Mouse (Mus musculus): Measurements from ENCODE around the gene Stt3b. TPM values are rescaled to one million over a fixed set of nuclear protein-coding genes. Genes with fewer than 3 reads are reported as not detected.
"Not testable (repeated sequence)": the region's sequence is repeated elsewhere in the genome, so short reads cannot be mapped to it uniquely, and the experiment has no call there.

Gene Stt3b
- total and polyA plus RNA-seq, 2 experiments from 2014 or later: 66.0 to 111 TPM

DNA sequence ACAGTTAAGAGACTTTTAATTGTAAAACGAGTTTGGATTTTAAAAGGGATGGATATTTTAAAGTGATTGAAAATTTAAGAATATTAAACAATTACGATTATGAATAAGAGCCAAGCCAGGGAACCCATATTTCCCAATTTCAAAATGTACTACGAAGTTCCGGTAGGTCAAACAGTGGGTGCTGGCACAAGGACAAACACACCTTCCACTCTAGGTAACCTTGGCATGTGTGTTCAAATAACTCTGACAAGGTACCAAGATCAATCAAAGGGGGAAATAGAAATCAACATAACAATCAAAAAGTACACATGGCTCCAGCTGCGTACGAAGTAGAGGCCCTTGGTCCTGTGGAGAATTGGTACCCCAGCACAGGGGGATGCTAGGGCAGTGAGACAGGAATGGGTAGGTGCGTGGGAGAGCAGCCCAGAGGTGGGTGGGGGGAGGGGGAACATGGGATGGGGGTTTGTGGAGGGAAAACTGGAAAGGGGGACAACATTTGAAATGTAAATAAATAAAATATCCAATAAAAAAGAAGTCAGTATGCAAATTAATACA lies 37.0 kb downstream of the Stt3b start:
- DNase-seq (ENCODE audit: low spot score) (no peak), ATAC-seq (no peak)
- Histone ChIP-seq H3K27me3 (ENCODE audit: insufficient read depth, low read length) (no peaks in the 10 kb centered on the region), H3K9ac (replicated peaks; ENCODE audit: low read length) (no peak overlapping the region), H3K4me1 (ENCODE audit: insufficient read depth, low read length) (no peaks in the 10 kb centered on the region), H3K4me2 (ENCODE audit: low read depth, low read length) (no peak overlapping the region), H3K4me3 (ENCODE audit: low read length) (no peak overlapping the region), H3K9me3 (ENCODE audit: low read length) (no peaks in the 10 kb centered on the region), H3K36me3 (ENCODE audit: insufficient read depth, low read length) (peaks cover 15% of the 10 kb centered on the region; the same call in 1 of the 2 replicates), H3K27ac (no peak overlapping the region)
- no peak for TF ChIP-seq CTCF (IDR thresholded peaks at IDR 0.05; ENCODE audit: low read depth)
- 93% methylated on average over 7 of the region's 7 CpGs for WGBS

DNA sequence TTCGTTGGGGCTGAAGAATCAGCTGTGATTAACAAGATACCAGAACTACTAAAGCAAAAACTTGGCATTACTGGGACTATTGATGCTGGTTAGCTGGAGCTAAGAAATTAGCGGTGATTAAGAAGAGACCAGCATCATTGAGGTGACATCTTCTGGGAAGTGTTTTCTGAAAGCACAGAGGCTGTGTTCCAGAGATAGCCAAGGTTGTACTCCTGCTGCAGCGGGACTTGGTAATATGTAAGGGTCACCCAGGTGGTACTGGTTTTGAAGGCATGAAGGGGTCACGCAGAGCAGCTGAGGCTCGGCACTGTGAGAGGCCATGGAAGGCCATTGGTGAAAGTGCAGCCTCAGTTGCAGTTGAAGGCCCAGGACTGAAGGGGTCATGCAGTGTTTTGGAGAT lies 37.8 kb downstream of the Stt3b start:
- not testable (repeated sequence) for H3K9me3 ChIP-seq (ENCODE audit: low read length); H3K4me2 ChIP-seq (ENCODE audit: low read depth, low read length); DNase-seq (ENCODE audit: low spot score); H3K27ac ChIP-seq; H3K4me1 ChIP-seq (ENCODE audit: insufficient read depth, low read length); H3K4me3 ChIP-seq (ENCODE audit: low read length); H3K27me3 ChIP-seq (ENCODE audit: insufficient read depth, low read length); H3K9ac ChIP-seq (replicated peaks; ENCODE audit: low read length); ATAC-seq
- H3K36me3 ChIP-seq (ENCODE audit: insufficient read depth, low read length): peaks cover 15% of the 10 kb centered on the region; the same call in 1 of the 2 replicates
- WGBS: 89% methylated on average over 2 of the region's 5 CpGs

- Histone ChIP-seq H3K4me1 (ENCODE audit: insufficient read depth, low read length) (no peaks in the 10 kb centered on the region), H3K4me2 (ENCODE audit: low read depth, low read length) (no peak overlapping the region), H3K9me3 (ENCODE audit: low read length) (no peaks in the 10 kb centered on the region), H3K27me3 (ENCODE audit: insufficient read depth, low read length) (no peaks in the 10 kb centered on the region), H3K9ac (replicated peaks; ENCODE audit: low read length) (no peak overlapping the region), H3K27ac (no peak overlapping the region), H3K4me3 (ENCODE audit: low read length) (no peak overlapping the region), H3K36me3 (ENCODE audit: insufficient read depth, low read length) (peaks cover 12% of the 10 kb centered on the region; the same call in 1 of the 2 replicates)
- TF ChIP-seq CTCF (IDR thresholded peaks at IDR 0.05; ENCODE audit: low read depth): no peak
- 88% methylated on average over 3 of the region's 3 CpGs for WGBS
- ATAC-seq (no peak), DNase-seq (ENCODE audit: low spot score) (no peak)
Measured at GRCm38 (mm10) chr9:115271556-115271955, 38.7 kb downstream of the Stt3b start.

DNA sequence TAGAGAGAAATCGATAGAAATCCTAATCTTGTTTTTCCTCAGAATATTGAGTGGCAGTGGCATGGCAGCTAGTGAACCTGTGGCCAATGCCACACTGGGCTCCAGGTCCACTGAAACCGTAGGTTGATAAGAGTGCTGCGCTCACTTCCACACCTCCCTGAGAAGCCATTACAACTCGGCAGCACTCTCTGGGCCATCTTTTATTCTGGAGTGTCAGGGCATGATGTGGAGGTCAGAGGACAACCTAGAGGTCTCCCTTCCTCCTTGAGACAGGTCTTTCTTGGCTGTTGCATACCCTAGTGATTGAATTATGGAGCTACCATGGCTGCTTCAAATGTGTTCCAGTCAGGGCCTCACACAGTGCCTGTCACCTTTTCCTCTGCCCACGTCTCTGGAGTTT lies 48.3 kb downstream of the Stt3b start:
- H3K9ac ChIP-seq (replicated peaks; ENCODE audit: low read length): no peak overlapping the region
- H3K4me1 ChIP-seq (ENCODE audit: insufficient read depth, low read length): no peaks in the 10 kb centered on the region
- H3K27me3 ChIP-seq (ENCODE audit: insufficient read depth, low read length): no peaks in the 10 kb centered on the region
- no peak overlapping the region for H3K4me2 ChIP-seq (ENCODE audit: low read depth, low read length)
- no peak for TF ChIP-seq CTCF (IDR thresholded peaks at IDR 0.05; ENCODE audit: low read depth)
- peaks cover 7% of the 10 kb centered on the region; the same call in 1 of the 2 replicates for H3K36me3 ChIP-seq (ENCODE audit: insufficient read depth, low read length)
- WGBS: 77% methylated on average over 5 of the region's 5 CpGs
- DNase-seq (ENCODE audit: low spot score) (no peak), ATAC-seq (no peak)
- no peaks in the 10 kb centered on the region for H3K9me3 ChIP-seq (ENCODE audit: low read length)
- H3K27ac ChIP-seq: no peak overlapping the region
- no peak overlapping the region for H3K4me3 ChIP-seq (ENCODE audit: low read length)

- peaks cover 9% of the 10 kb centered on the region; the same call in 1 of the 2 replicates for H3K36me3 ChIP-seq (ENCODE audit: insufficient read depth, low read length)
- ATAC-seq (peak; percentile 49; the same call in 1 of the 2 replicates), DNase-seq (ENCODE audit: low spot score) (peak; percentile 80)
- H3K27me3 ChIP-seq (ENCODE audit: insufficient read depth, low read length): no peaks in the 10 kb centered on the region
- no peak overlapping the region for H3K4me3 ChIP-seq (ENCODE audit: low read length)
- WGBS: 55% methylated on average over 8 of the region's 8 CpGs
- peak; percentile 77 for TF ChIP-seq CTCF (IDR thresholded peaks at IDR 0.05; ENCODE audit: low read depth)
- H3K27ac ChIP-seq: no peak overlapping the region
- no peak overlapping the region for H3K4me2 ChIP-seq (ENCODE audit: low read depth, low read length)
- H3K9me3 ChIP-seq (ENCODE audit: low read length): no peaks in the 10 kb centered on the region
- no peaks in the 10 kb centered on the region for H3K4me1 ChIP-seq (ENCODE audit: insufficient read depth, low read length)
- no peak overlapping the region for H3K9ac ChIP-seq (replicated peaks; ENCODE audit: low read length)
Measured at GRCm38 (mm10) chr9:115261456-115261855, 48.8 kb downstream of the Stt3b start.

- ATAC-seq (no peak), DNase-seq (ENCODE audit: low spot score) (no peak)
- no peak for TF ChIP-seq CTCF (IDR thresholded peaks at IDR 0.05; ENCODE audit: low read depth)
- H3K4me3 ChIP-seq (ENCODE audit: low read length): no peak overlapping the region
- H3K36me3 ChIP-seq (ENCODE audit: insufficient read depth, low read length): peaks cover 4% of the 10 kb centered on the region; the same call in 1 of the 2 replicates
- H3K4me2 ChIP-seq (ENCODE audit: low read depth, low read length): no peak overlapping the region
- no peaks in the 10 kb centered on the region for H3K9me3 ChIP-seq (ENCODE audit: low read length)
- no peaks in the 10 kb centered on the region for H3K27me3 ChIP-seq (ENCODE audit: insufficient read depth, low read length)
- no peak overlapping the region for H3K9ac ChIP-seq (replicated peaks; ENCODE audit: low read length)
- 91% methylated on average over 7 of the region's 7 CpGs for WGBS
- H3K27ac ChIP-seq: no peak overlapping the region
- no peaks in the 10 kb centered on the region for H3K4me1 ChIP-seq (ENCODE audit: insufficient read depth, low read length)
Measured at GRCm38 (mm10) chr9:115260464-115260863, 49.8 kb downstream of the Stt3b start.

- WGBS: 84% methylated on average over 4 of the region's 4 CpGs
- no peaks in the 10 kb centered on the region for H3K27me3 ChIP-seq (ENCODE audit: insufficient read depth, low read length)
Measured at GRCm38 (mm10) chr9:115259866-115260265, 50.4 kb downstream of the Stt3b start.

More at GRCm38 (mm10) chr9:115259866-115260265, 50.4 kb downstream of the Stt3b start:
- H3K4me2 ChIP-seq (ENCODE audit: low read depth, low read length): no peak overlapping the region
- H3K27ac ChIP-seq: no peak overlapping the region
- DNase-seq (ENCODE audit: low spot score): no peak
- no peak for ATAC-seq
- no peak overlapping the region for H3K9ac ChIP-seq (replicated peaks; ENCODE audit: low read length)
- no peak overlapping the region for H3K4me3 ChIP-seq (ENCODE audit: low read length)
- no peaks in the 10 kb centered on the region for H3K9me3 ChIP-seq (ENCODE audit: low read length)
- TF ChIP-seq CTCF (IDR thresholded peaks at IDR 0.05; ENCODE audit: low read depth): no peak
- H3K36me3 ChIP-seq (ENCODE audit: insufficient read depth, low read length): peaks cover 4% of the 10 kb centered on the region; the same call in 1 of the 2 replicates
- no peaks in the 10 kb centered on the region for H3K4me1 ChIP-seq (ENCODE audit: insufficient read depth, low read length)

Measured in hindbrain, postnatal 0 days (tissue).